Mouse (Mus musculus) frontal cortex, postnatal 36 days (tissue): ENCODE measurements at regions not wholly inside any gene's neighbourhood (a gene's known extent, or its start where the extent isn't known, plus 50 kb on each side); places are given as distances from the start of the nearest gene placed in this dataset.

Experiments
- DNase-seq, 2 experiments: peaks; one replicate each; pipeline ENCODE4 v3.0.0; 2022; ENCODE audit warnings: low spot score in 2 of 2

DNA sequence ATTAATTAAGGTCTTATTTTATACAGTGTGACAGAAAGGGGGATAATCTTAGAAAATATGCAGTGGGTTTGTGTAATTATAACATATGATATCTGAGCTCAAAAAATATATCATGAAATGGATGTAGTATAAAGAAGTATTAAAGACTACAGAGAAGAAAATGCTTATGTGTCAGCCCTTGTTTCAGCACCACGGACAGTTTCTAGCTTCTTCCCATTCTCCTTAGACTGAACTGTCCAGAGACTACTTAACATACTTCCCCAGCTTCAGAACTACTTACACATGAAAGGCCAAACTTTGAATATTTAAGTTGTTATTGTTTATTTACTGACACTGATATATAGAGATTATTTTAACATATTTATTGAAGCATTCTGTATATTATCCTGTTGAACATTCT, 578.4 kb downstream of the Nsun3 start:
- DNase-seq, result no peak

DNA sequence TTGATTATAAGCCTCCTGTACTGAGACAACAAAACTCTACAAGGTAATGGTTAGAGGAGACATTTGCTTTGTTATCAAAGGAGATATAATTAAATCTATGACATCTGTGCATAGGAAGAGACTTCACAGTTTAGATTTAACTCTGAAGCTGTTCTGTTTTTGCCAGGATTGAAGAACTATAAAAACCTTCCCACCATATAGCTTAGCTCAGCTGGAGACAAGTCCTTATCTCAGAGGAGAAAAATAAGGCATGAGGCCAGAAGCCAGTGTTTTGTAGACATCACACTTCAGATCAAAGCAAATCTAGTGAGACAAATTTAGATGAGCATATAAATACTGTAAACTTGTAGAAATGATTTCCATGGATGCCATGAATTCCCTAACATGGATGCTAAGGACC, 603.6 kb downstream of the Nsun3 start:
- peak in 1 of 2 experiments; percentile 41 for DNase-seq
